Mouse (Mus musculus) erythroid progenitor cell, adult 5-6 weeks (primary cell): ENCODE data around the gene Stc2. TPM values are rescaled to one million over a fixed set of nuclear protein-coding genes. Genes with fewer than 3 reads are reported as not detected.

ENCODE experiments used
- ATAC-seq: replicated peaks from 2 replicates; pipeline ENCODE4 v1.8.0; 2016; ENCODE audit warnings: moderate number of reproducible peaks, mild to moderate bottlenecking, moderate TSS enrichment, inconsistent platforms; ENCODE audit not compliant: poor library complexity, low FRiP score, severe bottlenecking
- total RNA-seq, 2 experiments: library from RNA; stranded (forward) in 1 of 2; stranded (reverse) in 1 of 2; fragments of 150-400 nt in 1 of 2; fragments of 186-747, 209-891 nt in 1 of 2; gene quantifications; 2 replicates each; pipeline versions ENCODE4 v1.2.3 to v1.2.4; 2015 to 2017; ENCODE audit warnings: low replicate concordance in 2 of 2

Stc2 gene
- total RNA-seq (2015; ENCODE audit: low replicate concordance) (not detected in 2 replicates), total RNA-seq (2017; ENCODE audit: low replicate concordance) (not detected in 2 replicates)

DNA sequence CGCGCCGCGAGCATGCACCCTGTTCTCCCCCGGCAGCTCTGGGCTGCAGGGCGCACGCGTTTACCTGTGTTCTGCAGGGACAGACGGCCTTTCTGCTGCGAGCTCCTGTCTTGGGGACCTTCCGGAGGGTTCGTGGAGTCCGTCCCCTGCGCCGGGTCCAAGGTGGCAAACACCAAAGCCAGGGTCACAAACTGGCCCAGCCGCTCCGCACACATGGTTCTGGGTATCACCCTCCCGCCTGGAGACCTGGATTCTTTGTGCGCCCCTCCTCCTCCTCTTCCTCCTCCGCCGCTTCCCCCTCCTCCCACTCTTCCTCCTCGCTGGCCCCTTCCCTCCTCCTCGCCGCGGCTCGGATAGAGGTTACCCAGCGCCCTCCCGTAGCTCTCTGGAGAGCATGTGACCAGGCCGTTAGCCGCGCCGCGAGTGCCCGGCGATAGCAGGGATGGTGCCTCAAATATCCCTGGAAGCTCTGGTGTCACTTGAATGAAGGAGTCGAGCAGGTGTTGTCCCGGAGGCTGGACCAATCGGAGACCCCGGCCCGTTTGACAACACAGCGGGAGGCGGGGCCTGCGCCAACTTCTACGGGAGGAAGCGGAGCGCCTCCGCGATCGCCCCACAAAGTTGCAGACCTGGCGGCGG, at the start of gene Stc2:
TSS of gene Stc2 (minus strand) at position 427 of the 639 bp plus-strand sequence.
- no peak for ATAC-seq

DNA sequence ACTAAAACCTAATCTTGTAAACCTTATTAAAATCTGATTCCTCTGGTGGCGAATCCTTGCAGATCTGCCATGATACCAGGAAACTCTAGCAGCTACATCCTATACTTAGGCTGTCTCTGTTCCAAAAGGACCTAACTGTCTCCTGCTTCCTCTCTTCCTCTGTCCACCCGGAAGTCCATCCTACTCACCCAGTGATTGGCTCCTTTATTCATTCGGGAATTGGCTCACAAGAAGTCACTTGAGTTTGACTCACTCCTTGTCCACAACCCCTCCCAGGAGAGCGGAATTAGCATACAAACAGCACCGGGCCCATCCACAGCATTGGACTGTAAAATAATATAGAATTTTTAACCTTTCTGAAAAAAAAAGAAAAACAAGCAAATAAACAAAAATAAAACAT, 47.2 kb upstream of the Stc2 start:
- no peak for ATAC-seq

DNA sequence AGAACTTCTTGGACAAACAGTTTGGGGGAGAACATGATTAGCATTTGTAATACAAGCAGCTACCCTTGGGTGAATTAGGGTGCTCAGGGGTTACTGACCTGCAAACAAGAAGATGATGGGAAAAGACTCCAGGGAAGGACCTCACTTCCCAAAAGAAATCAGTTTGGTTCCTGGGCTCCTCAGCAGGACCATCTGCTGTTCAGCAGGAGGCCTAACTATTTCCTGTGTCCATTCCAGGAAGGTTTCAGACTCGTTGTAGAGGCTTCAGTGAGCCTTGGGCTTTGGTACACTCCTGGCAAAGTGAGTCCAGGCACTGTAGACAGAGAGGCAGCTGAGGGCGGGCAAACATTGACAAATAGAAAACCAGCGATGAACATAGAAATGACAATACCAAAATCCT, 42.5 kb upstream of the Stc2 start:
- ATAC-seq = no peak

GRCm38 (mm10) chr11:31406736-31407135, 36.9 kb upstream of the Stc2 start:
- ATAC-seq = no peak

DNA sequence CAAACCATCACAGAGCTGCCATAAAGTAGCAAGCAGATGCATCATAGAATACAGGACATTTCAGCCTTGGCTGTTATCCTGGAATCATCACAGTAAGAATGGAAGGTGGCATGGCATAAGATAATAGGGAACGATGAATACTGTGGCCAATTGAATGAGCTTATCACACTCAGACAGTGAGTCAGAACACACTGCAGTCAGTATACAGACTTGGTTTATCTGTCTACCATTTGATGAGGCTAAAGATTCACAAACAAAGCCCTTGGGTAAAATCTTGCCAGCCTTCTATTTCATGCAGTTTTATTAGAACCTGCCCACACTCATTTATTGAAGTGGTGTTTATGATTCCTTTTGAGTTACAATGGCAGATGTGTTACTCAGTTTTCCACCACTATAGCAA, 33.2 kb upstream of the Stc2 start:
- ATAC-seq = no peak

DNA sequence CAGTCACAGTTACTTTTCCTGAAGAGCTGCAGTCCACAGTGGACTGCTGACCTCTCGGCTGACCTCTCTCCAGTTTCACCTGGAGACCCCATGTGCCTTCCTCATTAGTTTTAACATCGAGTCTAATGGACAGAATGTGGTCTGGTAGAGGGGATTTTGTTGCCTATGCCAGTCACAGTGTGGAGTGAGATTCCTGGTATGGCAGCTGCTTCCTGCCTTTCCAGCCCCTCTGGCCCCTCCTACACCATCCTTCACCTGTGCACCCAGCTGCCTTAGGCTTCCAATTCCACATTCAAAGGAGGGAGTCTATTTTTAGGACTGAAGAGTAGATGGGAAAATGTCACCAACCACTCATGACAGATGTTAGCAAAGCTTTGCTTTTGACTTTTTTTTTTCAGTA, 28.7 kb upstream of the Stc2 start:
- no peak for ATAC-seq

- ATAC-seq = no peak
Observed at GRCm38 (mm10) chr11:31396638-31397417, 27.0 kb upstream of the Stc2 start.

DNA sequence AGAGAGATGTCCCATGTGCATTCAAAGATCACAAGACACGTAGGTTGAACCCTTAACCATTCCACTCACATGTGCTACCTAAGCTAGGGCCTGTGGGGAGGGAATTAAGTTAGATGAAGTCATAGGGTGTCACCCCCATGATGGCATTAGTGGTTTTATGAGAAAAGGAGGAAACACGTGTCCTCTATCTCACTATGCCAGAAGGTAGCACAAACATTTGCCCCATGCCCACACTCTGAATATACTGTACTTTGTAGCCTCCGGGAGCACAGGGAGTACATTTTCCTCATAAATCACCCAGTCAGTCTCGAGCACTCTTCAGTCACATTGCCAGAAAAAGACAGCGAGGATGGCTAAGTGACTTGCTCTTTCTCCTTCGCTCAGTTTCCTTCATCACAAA, 24.2 kb upstream of the Stc2 start:
- no peak for ATAC-seq

DNA sequence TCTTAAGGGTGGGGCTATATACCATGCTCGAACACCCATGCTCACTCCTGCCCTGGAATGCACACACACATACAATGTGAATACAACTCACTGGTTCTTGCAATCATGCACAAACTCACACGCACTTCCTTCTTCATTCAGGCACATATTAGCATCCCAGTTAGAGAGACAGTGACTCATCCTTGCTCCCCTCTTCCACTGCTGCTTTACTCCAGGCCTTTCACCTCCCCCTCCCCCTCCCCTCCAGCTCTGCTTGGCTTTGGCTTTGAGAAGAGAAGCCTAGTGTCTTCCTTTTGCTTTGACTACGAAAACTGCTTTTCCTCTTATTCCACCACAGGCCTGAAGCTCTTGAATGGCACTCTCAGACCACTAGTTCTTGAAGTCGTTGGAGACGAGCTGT, 22.5 kb upstream of the Stc2 start:
- no peak for ATAC-seq

DNA sequence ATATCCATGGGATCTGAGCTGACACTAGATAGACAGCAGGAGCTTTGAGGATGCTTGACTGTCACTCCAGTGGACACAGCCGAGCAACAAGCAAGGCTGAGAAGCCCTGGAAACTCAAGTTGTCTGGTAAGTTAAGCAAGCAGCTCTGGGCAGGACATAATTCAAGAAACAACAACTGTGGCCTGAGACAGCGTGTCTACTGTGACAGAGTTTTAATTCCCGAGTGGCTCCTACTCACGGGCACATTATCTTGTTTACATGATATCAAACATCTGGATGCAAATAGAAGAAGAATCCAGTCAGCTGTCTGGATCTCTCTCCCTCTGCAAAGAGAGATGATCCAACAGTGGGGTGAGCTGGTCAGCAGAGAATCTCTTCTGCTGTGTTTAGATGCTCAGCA, 19.0 kb upstream of the Stc2 start:
- no peak for ATAC-seq

DNA sequence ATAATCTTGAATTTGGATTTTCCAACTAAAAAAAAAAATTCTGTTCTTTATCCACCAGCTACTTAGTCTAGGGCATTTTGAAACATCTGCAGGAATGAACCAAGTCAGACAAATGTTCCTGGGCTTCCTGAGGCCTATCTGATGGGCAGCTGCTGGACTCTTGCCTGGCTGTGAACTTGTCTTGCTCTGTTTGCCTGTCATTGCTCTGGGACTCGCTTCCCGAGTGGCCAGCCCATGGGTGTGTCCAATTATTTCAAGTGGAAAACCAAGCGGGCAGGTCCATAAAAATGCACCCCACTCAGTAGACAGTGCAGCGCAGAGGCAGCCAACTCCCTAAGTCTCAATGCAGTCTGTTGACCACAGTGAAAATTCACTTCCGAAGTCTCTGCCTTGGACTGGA, 17.7 kb upstream of the Stc2 start:
- no peak for ATAC-seq

DNA sequence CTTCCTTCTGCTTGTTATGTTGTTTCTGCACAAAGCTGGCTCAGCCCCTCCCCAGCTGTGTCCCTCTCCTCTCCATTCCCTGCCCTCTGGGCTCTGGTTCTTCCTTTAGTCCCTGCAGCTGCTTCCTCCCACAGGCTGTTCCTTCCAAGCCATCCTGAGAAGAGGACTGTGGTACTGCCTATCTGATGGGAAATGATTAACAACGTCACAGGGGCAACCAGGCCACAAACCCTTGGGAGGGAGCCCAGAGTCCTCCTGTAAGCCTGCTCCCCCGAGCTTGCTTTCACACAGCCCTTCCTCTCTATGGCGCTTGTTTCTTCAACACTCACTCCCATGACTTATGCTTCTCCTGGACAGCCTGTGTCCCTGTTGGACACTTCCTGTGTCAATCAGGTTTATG, 16.7 kb upstream of the Stc2 start:
- ATAC-seq = no peak

DNA sequence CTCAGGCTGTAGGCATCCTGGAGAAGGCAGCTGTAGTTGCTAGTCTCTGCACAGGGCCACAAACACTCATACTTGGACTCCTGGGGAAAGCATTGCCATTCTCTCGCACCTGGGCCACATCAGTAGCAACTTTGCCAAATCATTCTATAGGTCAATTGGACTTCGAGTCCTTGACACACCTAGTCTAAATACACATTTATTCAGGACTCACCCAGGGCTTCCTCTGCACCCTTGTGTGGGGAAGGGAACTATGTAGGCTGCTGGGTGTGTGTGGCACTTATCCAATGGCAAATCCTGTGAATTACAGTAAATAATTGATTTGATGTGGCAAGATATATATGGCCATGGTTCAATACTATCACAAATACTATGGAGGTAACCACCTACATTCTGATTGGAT, 14.1 kb upstream of the Stc2 start:
- ATAC-seq = no peak

DNA sequence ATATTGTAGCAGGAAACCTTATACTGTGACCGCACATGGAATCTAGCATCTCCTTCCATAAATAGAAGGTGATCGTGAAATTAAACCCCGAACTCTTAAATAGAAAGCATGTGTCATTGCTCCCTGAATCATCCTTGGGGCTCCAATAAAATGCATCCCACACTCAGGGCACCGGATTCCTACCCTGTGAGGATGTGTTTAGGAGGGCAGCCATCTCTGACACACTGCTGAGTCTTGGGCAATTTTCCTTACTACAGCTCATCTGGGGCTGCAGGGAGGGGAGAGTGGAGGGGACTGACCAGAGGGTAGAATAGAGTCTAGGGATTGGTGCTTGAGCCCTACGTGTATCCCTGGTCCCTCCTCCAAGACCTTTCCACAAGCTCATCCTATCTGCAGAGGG, 12.3 kb upstream of the Stc2 start:
- no peak for ATAC-seq

DNA sequence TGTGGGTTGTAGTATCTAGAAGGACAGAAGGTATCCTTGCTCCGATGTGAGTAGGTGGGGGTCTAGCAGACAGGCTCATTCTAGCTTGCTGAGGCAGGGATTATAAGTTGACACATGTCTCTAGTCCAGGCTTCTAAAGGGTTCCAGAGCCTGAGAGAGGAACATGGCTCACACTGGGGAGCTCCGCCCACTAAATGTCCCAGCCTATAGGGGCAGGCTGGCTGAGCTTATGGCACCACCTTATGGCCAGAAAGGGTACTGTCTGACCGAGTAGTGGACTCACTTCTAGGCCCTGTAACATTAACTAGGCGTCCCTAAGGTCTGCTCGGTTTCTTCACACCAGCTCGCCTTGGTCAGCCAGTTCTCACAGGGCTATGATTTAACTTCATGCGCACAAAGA, 3.6 kb upstream of the Stc2 start:
- ATAC-seq = peak; percentile 54; the same call in 1 of the 2 replicates

- ATAC-seq = no peak
Observed at GRCm38 (mm10) chr11:31372206-31372605, 2.3 kb upstream of the Stc2 start.

DNA sequence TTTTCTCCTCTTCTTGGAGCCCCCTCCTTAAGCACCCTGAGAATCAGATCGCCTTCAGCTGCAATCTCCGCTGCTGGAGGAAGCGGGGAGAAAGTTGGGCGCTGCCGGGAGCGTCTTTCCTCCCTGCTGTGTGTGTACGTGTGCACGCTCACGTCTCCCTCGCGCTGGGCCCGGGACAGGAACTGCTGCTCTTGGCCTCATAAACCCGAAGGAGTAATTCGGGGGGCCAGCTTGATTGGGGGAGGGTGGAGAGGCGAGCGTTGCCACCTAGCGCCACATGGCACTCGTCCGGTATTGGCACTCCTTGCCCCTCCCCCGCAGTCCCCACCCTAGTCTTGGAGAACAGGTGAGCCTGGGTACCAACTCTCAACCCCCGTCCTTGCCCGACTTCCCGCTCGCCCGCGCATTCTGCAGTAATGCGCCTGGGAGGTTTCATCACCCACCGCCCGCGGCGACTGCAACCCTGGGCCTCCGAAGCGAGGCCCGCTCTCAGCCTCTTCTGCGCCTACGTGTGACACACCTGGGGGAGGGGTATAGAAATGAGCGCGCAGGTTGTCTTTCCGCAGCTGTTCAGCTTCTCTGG, 1.5 kb upstream of the Stc2 start:
- ATAC-seq = no peak

DNA sequence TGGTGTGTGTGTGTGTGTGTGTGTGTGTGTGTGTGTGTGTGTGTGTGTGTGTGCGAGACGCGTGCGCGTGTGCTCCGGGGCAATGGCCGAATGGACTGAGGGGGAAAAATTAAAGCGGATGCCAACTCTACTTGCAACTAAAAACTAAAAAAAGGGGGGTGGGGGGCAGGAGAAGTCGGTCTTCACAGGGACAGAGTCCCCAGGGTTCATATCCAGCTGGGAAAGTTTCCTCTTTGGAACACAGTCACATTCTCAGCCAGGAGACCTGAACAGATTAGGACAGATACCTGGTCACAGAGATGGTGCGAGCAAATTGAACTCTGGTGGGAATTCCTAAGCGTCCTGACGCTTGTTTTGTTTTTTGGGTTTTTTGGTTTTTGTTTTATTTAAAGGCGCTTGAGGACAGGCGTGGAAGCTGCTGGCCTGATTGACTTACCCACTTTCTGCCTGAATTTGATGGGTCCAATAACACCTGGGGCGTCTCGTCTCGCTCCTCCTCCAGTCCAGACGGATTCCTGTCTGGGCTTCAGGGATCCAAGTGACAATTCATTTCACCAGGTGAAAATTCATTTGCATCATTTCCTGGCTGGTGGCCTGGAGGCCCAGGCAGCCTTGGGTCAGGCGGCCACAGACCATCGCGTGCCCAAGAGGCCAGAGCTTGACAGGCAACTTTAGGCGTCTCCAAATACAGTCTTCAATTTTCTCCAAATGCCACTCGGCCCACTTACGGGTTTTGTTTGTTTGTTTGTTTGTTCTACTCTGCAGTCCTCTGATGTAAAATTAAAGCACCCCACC, 759 bp upstream of the Stc2 start:
- ATAC-seq = no peak

DNA sequence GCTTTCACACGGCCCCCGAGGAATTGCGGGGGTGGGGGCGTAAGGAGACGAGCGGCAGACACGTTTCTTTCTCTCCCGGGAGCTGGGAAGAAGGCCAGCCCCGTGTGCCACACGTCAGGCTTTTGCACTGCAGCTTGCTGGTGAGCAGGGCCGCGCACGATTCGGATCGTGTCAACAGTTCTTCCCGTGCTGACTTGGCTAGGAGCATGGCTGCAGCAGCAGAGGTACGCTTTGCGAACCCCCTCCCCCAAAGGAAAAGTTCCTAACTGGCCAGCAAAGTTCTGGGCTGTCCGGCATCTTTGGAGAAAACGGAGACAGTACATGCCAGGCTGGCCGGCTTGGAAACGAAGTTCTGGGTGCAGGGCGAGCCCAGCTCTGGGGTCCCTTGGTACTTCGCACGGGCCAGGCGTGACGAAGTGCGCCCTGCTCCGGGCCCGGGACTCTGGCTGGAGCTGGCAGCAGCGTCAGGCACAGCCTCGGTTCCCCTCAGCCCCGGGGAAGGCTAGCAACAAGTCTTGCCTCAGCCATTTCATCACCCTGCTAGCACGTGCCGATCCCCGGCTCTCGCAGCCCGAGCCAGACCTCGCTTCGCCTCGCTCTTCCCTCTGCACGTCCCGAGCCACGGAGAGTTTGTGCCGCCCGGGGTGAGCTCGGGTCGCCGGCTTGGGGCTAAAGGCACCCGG, 768 bp downstream of the Stc2 start:
- no peak for ATAC-seq
